Mouse (Mus musculus) kidney, adult 2 months (tissue): ENCODE measurements around the gene Fam160a2.

Experiments used
- CTCF ChIP-seq: fragments of 200-500 bp; conservative IDR thresholded peaks from 2 replicates; pipeline ENCODE4 v1.5.1; 2011; ENCODE audit warnings: low read depth, mild to moderate bottlenecking, control low read depth, low read length, moderate library complexity, mixed read lengths; ENCODE audit not compliant: insufficient read depth, insufficient read length
- POLR2A ChIP-seq: fragments of 200-500 bp; IDR thresholded peaks from one replicate; pipeline ENCODE4 v1.6.1; 2011; ENCODE audit warnings: low read depth, low read length, control low read depth

- TF ChIP-seq CTCF (no peak), POLR2A (no peak)
These were observed 558 bp downstream of the Fam160a2 start for GRCm38 (mm10) chr7:105399058-105399934.
